Comparison of ENCODE assay signal across 22 mouse cellular contexts in genomic region chr17:35556186-35556765, GRCm38 (mm10). TPM values are rescaled to one million over a fixed set of nuclear protein-coding genes. Genes with fewer than 3 reads are reported as not detected.
DNase-seq lines count a peak whose midpoint lies in the region; ATAC-seq and TF ChIP-seq lines count a peak whose summit lies in the region.
"Had no signal": no experiment of that assay in that cellular context is flagged by ENCODE, and none has a peak within 500 bp of the region (broad histone marks: within the 10 kb centered on the region; RNA-seq: fewer than 3 reads in every experiment).

No protein-coding gene starts in this region.

- H3K4me2 ChIP-seq in CH12.LX (ENCODE audit: insufficient read depth, low read depth, poor library complexity, severe bottlenecking) = peak overlapping the region; percentile 41; the same call in 1 of the 2 replicates
- no peak overlapping the region for H3K4me2 ChIP-seq in stomach, postnatal 0 days (replicated peaks; ENCODE audit: low read depth)
- H3K4me2 ChIP-seq: heart, embryonic 12.5 days; hindbrain, embryonic 15.5 days had no signal

- dilution Hi-C loops in CH12.LX (cut with MboI; ENCODE audit: extremely low pct_ligation_motif_present, extremely low pct_unique_long_range_greater_than_20kb, low sequenced_read_pairs) = no loop called here

- in situ Hi-C loops in CH12.LX (cut with MboI; ENCODE audit: low pct_ligation_motif_present, low pct_unique_long_range_greater_than_20kb, low sequenced_read_pairs) = no loop called here

- no peak for TF ChIP-seq POLR2A in kidney, adult 2 months (IDR thresholded peaks at IDR 0.05; ENCODE audit: low read depth, low read length)
- TF ChIP-seq POLR2A in CH12.LX (IDR thresholded peaks at IDR 0.05; ENCODE audit: low read depth, low read length) = no peak

- H3K9me3 ChIP-seq in CH12.LX (replicated peaks; ENCODE audit: low read length) = no peaks in the 10 kb centered on the region
- H3K9me3 ChIP-seq in stomach, postnatal 0 days (ENCODE audit: control insufficient read depth, low read length) = no peaks in the 10 kb centered on the region
- H3K9me3 ChIP-seq: forebrain, embryonic 10.5 days; heart, embryonic 12.5 days; hindbrain, embryonic 15.5 days had no signal

- no peak for TF ChIP-seq RAD21 in CH12.LX (IDR thresholded peaks at IDR 0.05; ENCODE audit: low read depth, low read length)

- no peaks in the 10 kb centered on the region for H3K36me3 ChIP-seq in kidney, adult 2 months (ENCODE audit: control insufficient read depth, insufficient read depth, low read length)
- H3K36me3 ChIP-seq in CH12.LX (replicated peaks in 1 of 2; ENCODE audit: control insufficient read depth in 1 of 2, insufficient read depth in 1 of 2, low read length in 1 of 2) = peaks cover 0 to 4% of the 10 kb centered on the region in 2 experiments
- H3K36me3 ChIP-seq in stomach, postnatal 0 days (ENCODE audit: control insufficient read depth, insufficient read depth, low read length) = no peaks in the 10 kb centered on the region
- H3K36me3 ChIP-seq: embryonic facial prominence, embryonic 10.5 days; forebrain, embryonic 10.5 days; heart, embryonic 12.5 days; hindbrain, embryonic 15.5 days had no signal

- WGBS in kidney, adult 2 months = 68% methylated on average over 13 of the region's 13 CpGs
- WGBS in stomach, postnatal 0 days = 81% methylated on average over 13 of the region's 13 CpGs

- no peak for TF ChIP-seq CTCF in kidney, adult 2 months (conservative IDR thresholded peaks at IDR 0.05; ENCODE audit: insufficient read depth, insufficient read length, low read depth, low read length)
- TF ChIP-seq CTCF in CH12.LX (conservative IDR thresholded peaks at IDR 0.05 in 1 of 2, IDR thresholded peaks at IDR 0.05 in 1 of 2; ENCODE audit: low read depth in 2 of 2, low read length in 2 of 2) = no peak
- no peak for TF ChIP-seq CTCF in stomach, postnatal 0 days (IDR thresholded peaks at IDR 0.05; ENCODE audit: low read depth)

- no peak overlapping the region for H3K4me3 ChIP-seq in kidney, adult 2 months (ENCODE audit: insufficient read depth, low read depth, low read length)
- H3K4me3 ChIP-seq in CH12.LX (replicated peaks in 1 of 3; ENCODE audit: low read depth in 2 of 3, low read length in 2 of 3, poor library complexity in 1 of 3) = peak overlapping the region; percentile 62 to 89 (median 73)
- no peak overlapping the region for H3K4me3 ChIP-seq in stomach, postnatal 0 days (ENCODE audit: low read depth, low read length)
- H3K4me3 ChIP-seq: embryonic facial prominence, embryonic 10.5 days; erythroblast, embryonic 14.5 days; forebrain, embryonic 10.5 days; gastrocnemius, adult 2 months; heart, embryonic 12.5 days; hindbrain, embryonic 15.5 days had no signal

- DNase-seq in kidney, adult 2 months = peak; percentile 81
- DNase-seq in kidney, postnatal 14 days = no peak
- DNase-seq in 3134 (ENCODE audit: extremely low read depth, insufficient read length, low spot score) (peak; percentile 87), CH12.LX (ENCODE audit: extremely low read depth) (no peak)
- no peak for DNase-seq in stomach, postnatal 0 days (ENCODE audit: low spot score)
- no peak for DNase-seq in lung, postnatal 25 days (ENCODE audit: low spot score)
- DNase-seq: gastrocnemius, adult 2 months; gastrocnemius, postnatal 25 days; heart, postnatal 36 days had no signal

- no peaks in the 10 kb centered on the region for H3K79me2 ChIP-seq in CH12.LX (replicated peaks; ENCODE audit: control insufficient read depth, extremely low read depth, insufficient read depth, poor library complexity, severe bottlenecking)

- peak overlapping the region; percentile 11; the same call in 1 of the 2 replicates for H3K27ac ChIP-seq in kidney, adult 2 months (ENCODE audit: insufficient read depth, low read depth, low read length)
- no peak overlapping the region for H3K27ac ChIP-seq in CH12.LX (ENCODE audit: insufficient read depth, low read depth)
- 0 out of 2 replicates have a peak overlapping the region, but pooled peaks have one; percentile 18 for H3K27ac ChIP-seq in stomach, postnatal 0 days (replicated peaks)
- H3K27ac ChIP-seq: embryonic facial prominence, embryonic 10.5 days; forebrain, embryonic 10.5 days; gastrocnemius, adult 2 months; hindbrain, embryonic 15.5 days had no signal

- H3K27me3 ChIP-seq in kidney, adult 2 months (replicated peaks; ENCODE audit: control insufficient read depth, insufficient read depth, low read length) = no peaks in the 10 kb centered on the region
- no peaks in the 10 kb centered on the region for H3K27me3 ChIP-seq in CH12.LX (replicated peaks)
- H3K27me3 ChIP-seq in stomach, postnatal 0 days (ENCODE audit: control insufficient read depth, insufficient read depth, low read length) = no peaks in the 10 kb centered on the region
- H3K27me3 ChIP-seq: heart, embryonic 12.5 days; hindbrain, embryonic 15.5 days had no signal

- ATAC-seq in stomach, postnatal 0 days (ENCODE audit: low FRiP score, low TSS enrichment) = no peak
- ATAC-seq: CD4-positive, CD25-positive, alpha-beta regulatory T cell, adult 4 months; forebrain, embryonic 14.5 days had no signal

- 0 out of 2 replicates have a peak overlapping the region, but pooled peaks have one; percentile 81 for H3K9ac ChIP-seq in CH12.LX (ENCODE audit: insufficient read depth, low read depth)
- no peak overlapping the region for H3K9ac ChIP-seq in stomach, postnatal 0 days (ENCODE audit: low read length)
- H3K9ac ChIP-seq: heart, embryonic 12.5 days; hindbrain, embryonic 15.5 days had no signal

- peaks cover 5% of the 10 kb centered on the region; the same call in 1 of the 2 replicates for H3K4me1 ChIP-seq in kidney, adult 2 months (ENCODE audit: control insufficient read depth, insufficient read depth, low read length)
- H3K4me1 ChIP-seq in CH12.LX (ENCODE audit: control insufficient read depth in 1 of 2, insufficient read depth in 2 of 2) = peaks cover 21 to 49% of the 10 kb centered on the region in 2 experiments
- no peaks in the 10 kb centered on the region for H3K4me1 ChIP-seq in stomach, postnatal 0 days (replicated peaks; ENCODE audit: control insufficient read depth, insufficient read depth)
- H3K4me1 ChIP-seq: embryonic facial prominence, embryonic 10.5 days; hindbrain, embryonic 15.5 days had no signal

- no peak for TF ChIP-seq EP300 in CH12.LX (IDR thresholded peaks at IDR 0.05; ENCODE audit: low read length)
- TF ChIP-seq EP300 in stomach, postnatal 0 days (optimal IDR thresholded peaks at IDR 0.05) = no peak

TF ChIP-seq in CH12.LX, 34 proteins besides CTCF, POLR2A, EP300 and RAD21:
- no peak for TF ChIP-seq PAX5 (IDR thresholded peaks at IDR 0.05; ENCODE audit: low read length)
- TF ChIP-seq TCF12 (IDR thresholded peaks at IDR 0.05; ENCODE audit: low read depth, low read length) = no peak
- no peak for TF ChIP-seq SMC3 (IDR thresholded peaks at IDR 0.05; ENCODE audit: low read depth, low read length)
- TF ChIP-seq E2F4 (IDR thresholded peaks at IDR 0.05; ENCODE audit: insufficient replicate concordance, low read depth, low read length) = no peak
- no peak for TF ChIP-seq MAZ (IDR thresholded peaks at IDR 0.05; ENCODE audit: low read depth, low read length)

RNA-seq across cellular contexts. Expression of gene Cdsn, which starts 4.3 kb away (rescaled TPM):
- 0.67 and 1.3 TPM in 2 replicates for polyA plus RNA-seq in kidney, adult 2 months (2012; rRNA removed)
- 0.46 and 0.76 TPM in 2 replicates for total RNA-seq in CH12.LX (2012; rRNA removed)
- 0.08 and 0.17 TPM in 2 replicates for total RNA-seq in CH12.LX (2014; rRNA removed)
- polyA plus RNA-seq in CH12.LX (2012; ENCODE audit: insufficient read length, low read depth) = 1.3 and 1.4 TPM in 2 replicates
- polyA plus RNA-seq in stomach, postnatal 0 days (2015; fragmentation: Nextera tagmentation; extraction: Ambion mirVana) = 106 and 139 TPM in 2 replicates
- total RNA-seq: gastrocnemius, adult 2 months; granulocyte monocyte progenitor cell, adult 5-6 weeks had no signal
- polyA plus RNA-seq: CD4-positive, CD25-positive, alpha-beta regulatory T cell, adult 4 months; embryonic facial prominence, embryonic 10.5 days; erythroblast, embryonic 14.5 days; forebrain, embryonic 10.5 days had no signal

RNA-seq across cellular contexts. Expression of gene 2300002M23Rik, which starts 11.0 kb away (rescaled TPM):
- polyA plus RNA-seq in kidney, adult 2 months (2012; rRNA removed) = 0.07 and 0.08 TPM in 2 replicates
- not detected in 2 replicates for total RNA-seq in CH12.LX (2012; rRNA removed)
- not detected in 2 replicates for total RNA-seq in CH12.LX (2014; rRNA removed)
- polyA plus RNA-seq in CH12.LX (2012; ENCODE audit: insufficient read length, low read depth) = not detected in 2 replicates
- 234 and 311 TPM in 2 replicates for polyA plus RNA-seq in stomach, postnatal 0 days (2015; fragmentation: Nextera tagmentation; extraction: Ambion mirVana)
- total RNA-seq: adrenal gland, adult 2 months; adrenal gland, postnatal 36 days; gastrocnemius, adult 2 months; gastrocnemius, postnatal 25 days; granulocyte monocyte progenitor cell, adult 5-6 weeks; heart, adult 8-10 months; heart, postnatal 36 days had no signal
- polyA plus RNA-seq: adrenal gland, adult 2 months; CD4-positive, CD25-positive, alpha-beta regulatory T cell, adult 4 months; cerebellum, adult 2 months; embryonic facial prominence, embryonic 10.5 days; erythroblast, embryonic 14.5 days; forebrain, embryonic 10.5 days; forebrain, embryonic 14.5 days; heart, embryonic 12.5 days; hindbrain, embryonic 11.5 days; hindbrain, embryonic 15.5 days had no signal

RNA-seq across cellular contexts. Expression of gene Psors1c2, which starts 23.3 kb away (rescaled TPM):
- polyA plus RNA-seq in kidney, adult 2 months (2012; rRNA removed) = 0.19 and 0.38 TPM in 2 replicates
- total RNA-seq in CH12.LX (2012; rRNA removed) = not detected in 2 replicates
- not detected in 2 replicates for total RNA-seq in CH12.LX (2014; rRNA removed)
- 0.27 and 0.59 TPM in 2 replicates for polyA plus RNA-seq in CH12.LX (2012; ENCODE audit: insufficient read length, low read depth)
- 66.1 and 66.8 TPM in 2 replicates for polyA plus RNA-seq in stomach, postnatal 0 days (2015; fragmentation: Nextera tagmentation; extraction: Ambion mirVana)
- total RNA-seq: adrenal gland, adult 2 months; adrenal gland, postnatal 36 days; gastrocnemius, adult 2 months; gastrocnemius, postnatal 25 days; granulocyte monocyte progenitor cell, adult 5-6 weeks; heart, adult 8-10 months; heart, postnatal 36 days had no signal
- polyA plus RNA-seq: adrenal gland, adult 2 months; cerebellum, adult 2 months had no signal

RNA-seq across cellular contexts. Expression of gene Cchcr1, which starts 39.4 kb away (rescaled TPM):
- 6.9 and 7.5 TPM in 2 replicates for polyA plus RNA-seq in kidney, adult 2 months (2012; rRNA removed)
- total RNA-seq in CH12.LX (2012; rRNA removed) = 11.5 and 13.0 TPM in 2 replicates
- total RNA-seq in CH12.LX (2014; rRNA removed) = 5.2 and 8.0 TPM in 2 replicates
- polyA plus RNA-seq in CH12.LX (2012; ENCODE audit: insufficient read length, low read depth) = 11.3 and 12.7 TPM in 2 replicates
- polyA plus RNA-seq in stomach, postnatal 0 days (2015; fragmentation: Nextera tagmentation; extraction: Ambion mirVana) = 7.1 and 7.4 TPM in 2 replicates

RNA-seq across cellular contexts. Expression of gene Tcf19, which starts 39.7 kb away (rescaled TPM):
- polyA plus RNA-seq in kidney, adult 2 months (2012; rRNA removed) = 5.6 and 6.0 TPM in 2 replicates
- total RNA-seq in CH12.LX (2012; rRNA removed) = 37.7 and 46.0 TPM in 2 replicates
- 35.3 and 38.4 TPM in 2 replicates for total RNA-seq in CH12.LX (2014; rRNA removed)
- polyA plus RNA-seq in CH12.LX (2012; ENCODE audit: insufficient read length, low read depth) = 25.3 and 29.7 TPM in 2 replicates
- polyA plus RNA-seq in stomach, postnatal 0 days (2015; fragmentation: Nextera tagmentation; extraction: Ambion mirVana) = 32.7 and 34.5 TPM in 2 replicates

Comparison
In these comparisons a context has a peak if more than half of its experiments do, and no peak if none do; other contexts are left out.
1. DNase-seq: peak in kidney, adult 2 months (single experiment) and 3134 (single experiment); none in kidney, postnatal 14 days (single experiment), CH12.LX (single experiment), stomach, postnatal 0 days (single experiment) and lung, postnatal 25 days (single experiment).
2. H3K4me3 ChIP-seq: peak in CH12.LX (3 of 3); none in kidney, adult 2 months (single experiment) and stomach, postnatal 0 days (single experiment).
3. RNA of gene Cdsn, which starts 4.3 kb away (polyA plus RNA-seq): 106 to 139 TPM in stomach, postnatal 0 days; 1.3 to 1.4 TPM in CH12.LX and 0.67 to 1.3 TPM in kidney, adult 2 months; every median in the first group is over 10 times any median in the second.
4. RNA of gene 2300002M23Rik, which starts 11.0 kb away (polyA plus RNA-seq): 234 to 311 TPM in stomach, postnatal 0 days; 0.07 to 0.08 TPM in kidney, adult 2 months and not detected in CH12.LX; every median in the first group is over 100 times any median in the second.
5. RNA of gene Psors1c2, which starts 23.3 kb away (polyA plus RNA-seq): 66.1 to 66.8 TPM in stomach, postnatal 0 days; 0.27 to 0.59 TPM in CH12.LX and 0.19 to 0.38 TPM in kidney, adult 2 months; every median in the first group is over 10 times any median in the second.